Mouse (Mus musculus) large intestine, adult 2 months (tissue): ENCODE data around the gene Stx1b. TPM values are rescaled to one million over a fixed set of nuclear protein-coding genes. Genes with fewer than 3 reads are reported as not detected.

Experiments used
- DNase-seq: peaks from one replicate; pipeline ENCODE4 v3.0.0-alpha.2; 2012; ENCODE audit warnings: low read depth, low spot score
- WGBS: fragments of 180-500 bp; shearing (Covaris S2); methylation state at CpG from one replicate; pipeline ENCODE4 v1.1.7; 2018; 5-methylcytosine and 5-hydroxymethylcytosine counted together
- polyA plus RNA-seq: library from polyadenylated mRNA; depleted of rRNA; stranded (reverse); fragments of >200 nt; gene quantifications from 2 replicates; pipeline ENCODE4 v1.2.3, GENCODE M21; 2012; rRNA removed

Stx1b gene
- polyA plus RNA-seq, 1 experiment = 1.7 TPM

GRCm38 (mm10) chr7:127763642-127764041, 60.7 kb downstream of the Stx1b start:
- DNase-seq = no peak
- 85% methylated on average over 4 of the region's 4 CpGs for WGBS

- 11% methylated on average over 7 of the region's 7 CpGs for WGBS
- DNase-seq = no peak
Observed at GRCm38 (mm10) chr7:127761026-127761425, 63.3 kb downstream of the Stx1b start.

- DNase-seq = no peak
- 66% methylated on average over 3 of the region's 3 CpGs for WGBS
Observed at GRCm38 (mm10) chr7:127760478-127760877, 63.9 kb downstream of the Stx1b start.

- no peak for DNase-seq
- 68% methylated on average over 6 of the region's 6 CpGs for WGBS
Observed at GRCm38 (mm10) chr7:127759716-127760115, 64.6 kb downstream of the Stx1b start.

Other genes with a start within 250 kb of the Stx1b start
- 1.3 and 1.4 TPM in 2 replicates for gene Ccdc189, start 236.0 kb downstream of the Stx1b start, polyA plus RNA-seq
- gene Rnf40, start 235.8 kb downstream of the Stx1b start, polyA plus RNA-seq = 23.7 and 30.9 TPM in 2 replicates
- 5.3 and 7.6 TPM in 2 replicates for gene Zfp629, start 208.8 kb downstream of the Stx1b start, polyA plus RNA-seq
- gene Bcl7c, start 115.6 kb downstream of the Stx1b start, polyA plus RNA-seq = 17.5 and 21.2 TPM in 2 replicates
- 3.0 and 3.4 TPM in 2 replicates for gene Ctf1, start 111.8 kb downstream of the Stx1b start, polyA plus RNA-seq
- not detected in 2 replicates for gene Ctf2, start 92.4 kb downstream of the Stx1b start, polyA plus RNA-seq
- gene Fbxl19, start 80.0 kb downstream of the Stx1b start, polyA plus RNA-seq = 28.6 and 34.4 TPM in 2 replicates
- gene Orai3, start 54.7 kb downstream of the Stx1b start, polyA plus RNA-seq = 15.7 and 20.5 TPM in 2 replicates
- gene Setd1a, start 47.9 kb downstream of the Stx1b start, polyA plus RNA-seq = 6.7 and 6.8 TPM in 2 replicates
- gene Gm49388, start 38.9 kb downstream of the Stx1b start, polyA plus RNA-seq = not detected in 2 replicates
- gene Hsd3b7, start 23.9 kb downstream of the Stx1b start, polyA plus RNA-seq = 55.9 and 69.1 TPM in 2 replicates
- 64.0 and 81.2 TPM in 2 replicates for gene Stx4a, start 255 bp downstream of the Stx1b start, polyA plus RNA-seq
- gene Zfp646, start 51.7 kb upstream of the Stx1b start, polyA plus RNA-seq = 12.8 and 19.5 TPM in 2 replicates
- 5.4 and 5.9 TPM in 2 replicates for gene Zfp668, start 52.3 kb upstream of the Stx1b start, polyA plus RNA-seq
- gene Prss53, start 66.4 kb upstream of the Stx1b start, polyA plus RNA-seq = 0.80 and 1.1 TPM in 2 replicates
- gene Gm21974, start 70.9 kb upstream of the Stx1b start, polyA plus RNA-seq = not detected in 2 replicates
- 69.3 and 83.9 TPM in 2 replicates for gene Vkorc1, start 71.1 kb upstream of the Stx1b start, polyA plus RNA-seq
- 82.2 and 87.5 TPM in 2 replicates for gene Bckdk, start 79.5 kb upstream of the Stx1b start, polyA plus RNA-seq
- gene Kat8, start 88.0 kb upstream of the Stx1b start, polyA plus RNA-seq = 14.2 and 14.8 TPM in 2 replicates
- gene Prss8, start 105.6 kb upstream of the Stx1b start, polyA plus RNA-seq = 33.4 and 34.9 TPM in 2 replicates
- 3.2 and 4.4 TPM in 2 replicates for gene Prss36, start 122.2 kb upstream of the Stx1b start, polyA plus RNA-seq
- gene Fus, start 142.9 kb upstream of the Stx1b start, polyA plus RNA-seq = 187 and 218 TPM in 2 replicates
- 928 and 1,122 TPM in 2 replicates for gene Pycard, start 169.3 kb upstream of the Stx1b start, polyA plus RNA-seq
- 6.8 and 9.8 TPM in 2 replicates for gene Trim72, start 179.4 kb upstream of the Stx1b start, polyA plus RNA-seq
- gene Itgam, start 238.1 kb upstream of the Stx1b start, polyA plus RNA-seq = 10.1 and 14.0 TPM in 2 replicates
- gene Gm49368, start 238.1 kb upstream of the Stx1b start, polyA plus RNA-seq = 0.02 and 0.04 TPM in 2 replicates